Mouse (Mus musculus) midbrain, embryonic 10.5 days (tissue): ENCODE measurements around the gene Gm44965. TPM values are rescaled to one million over a fixed set of nuclear protein-coding genes. Genes with fewer than 3 reads are reported as not detected.
"Not testable (repeated sequence)": the region's sequence is repeated elsewhere in the genome, so short reads cannot be mapped to it uniquely, and the experiment has no call there.

Experiments
- DNase-seq: peaks from one replicate; pipeline ENCODE4 v3.0.0-alpha.2; 2017; ENCODE audit warnings: low spot score
- H3K27ac ChIP-seq: fragments of 300-500 bp; sonication (generic); replicated peaks from 2 replicates; pipeline ENCODE4 v1.5.1; 2016; ENCODE audit warnings: mild to moderate bottlenecking
- H3K27me3 ChIP-seq: fragments of 300-500 bp; sonication (generic); 2 replicates; pipeline ENCODE4 v1.6.1; 2016; ENCODE audit warnings: low read depth, mild to moderate bottlenecking; ENCODE audit not compliant: poor library complexity, severe bottlenecking
- H3K36me3 ChIP-seq: fragments of 300-500 bp; sonication (generic); 2 replicates; pipeline ENCODE4 v1.6.1; 2016; ENCODE audit warnings: mild to moderate bottlenecking, moderate library complexity
- H3K4me1 ChIP-seq: fragments of 300-500 bp; sonication (generic); 2 replicates; pipeline ENCODE4 v1.6.1; 2016
- H3K4me3 ChIP-seq: fragments of 300-500 bp; sonication (generic); 2 replicates; pipeline ENCODE4 v1.5.1; 2016; ENCODE audit warnings: mild to moderate bottlenecking, moderate library complexity
- H3K9me3 ChIP-seq: fragments of 300-500 bp; sonication (generic); replicated peaks from 2 replicates; pipeline ENCODE4 v1.6.1; 2016; ENCODE audit warnings: mild to moderate bottlenecking
- WGBS: fragments of 180-500 bp; shearing (Covaris S2); methylation state at CpG from one replicate; pipeline ENCODE4 v1.1.7; 2016; 5-methylcytosine and 5-hydroxymethylcytosine counted together
- polyA plus RNA-seq: library from polyadenylated mRNA; unstranded; fragments of >200 nt; fragmentation: Nextera tagmentation; extraction: Ambion mirVana; gene quantifications from 2 replicates; pipeline ENCODE4 v1.2.1, GENCODE M21; 2016

Gm44965 gene
- polyA plus RNA-seq, 1 experiment from 2014 or later: 0.39 TPM

DNA sequence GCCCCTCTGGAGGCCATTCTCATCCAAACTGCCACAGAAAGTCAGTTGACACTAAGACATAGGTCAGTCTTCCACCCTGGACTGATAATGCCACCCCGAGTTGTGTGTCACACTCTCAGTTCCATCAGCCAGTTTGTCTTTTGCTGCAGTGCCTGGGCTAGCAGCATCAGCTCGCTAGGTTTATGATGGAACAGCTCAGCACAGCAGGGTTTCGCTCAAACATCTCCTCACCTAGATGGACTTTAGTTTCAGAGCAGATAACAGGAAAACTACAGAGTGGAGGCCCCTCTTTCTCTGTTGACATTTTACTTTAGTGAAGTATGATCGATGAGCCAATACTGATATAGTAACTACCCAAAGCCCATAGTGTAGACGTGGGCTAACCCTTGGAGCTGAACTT lies 21.0 kb downstream of the Gm44965 start:
- peaks cover 52% of the 10 kb centered on the region for H3K36me3 ChIP-seq
- DNase-seq: no peak
- WGBS: 92% methylated on average over 5 of the region's 5 CpGs
- H3K27ac ChIP-seq: no peak overlapping the region
- no peaks in the 10 kb centered on the region for H3K27me3 ChIP-seq
- no peaks in the 10 kb centered on the region for H3K9me3 ChIP-seq
- no peak overlapping the region for H3K4me3 ChIP-seq
- H3K4me1 ChIP-seq: no peaks in the 10 kb centered on the region

DNA sequence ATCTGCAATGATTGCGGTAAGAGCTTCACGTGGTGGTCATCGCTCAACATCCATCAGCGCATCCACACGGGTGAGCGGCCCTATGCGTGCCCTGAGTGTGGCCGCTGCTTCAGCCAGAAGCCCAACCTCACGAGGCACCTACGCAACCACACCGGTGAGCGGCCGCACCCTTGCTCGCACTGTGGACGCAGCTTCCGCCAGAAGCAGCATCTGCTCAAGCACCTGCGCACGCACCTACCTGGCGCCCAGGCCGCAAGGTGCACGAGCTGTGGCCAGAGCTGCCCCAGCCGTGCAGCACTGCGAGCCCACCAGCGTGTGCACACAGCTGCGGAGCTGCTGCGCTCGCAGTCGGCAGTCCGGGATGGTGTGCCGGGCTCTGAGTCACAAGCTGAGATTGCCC lies 26.3 kb downstream of the Gm44965 start:
- H3K9me3 ChIP-seq: no peaks in the 10 kb centered on the region
- 92% methylated on average over 30 of the region's 30 CpGs for WGBS
- DNase-seq: no peak
- H3K36me3 ChIP-seq: peaks cover 54% of the 10 kb centered on the region
- no peaks in the 10 kb centered on the region for H3K4me1 ChIP-seq
- H3K27ac ChIP-seq: no peak overlapping the region
- no peak overlapping the region for H3K4me3 ChIP-seq
- no peaks in the 10 kb centered on the region for H3K27me3 ChIP-seq

DNA sequence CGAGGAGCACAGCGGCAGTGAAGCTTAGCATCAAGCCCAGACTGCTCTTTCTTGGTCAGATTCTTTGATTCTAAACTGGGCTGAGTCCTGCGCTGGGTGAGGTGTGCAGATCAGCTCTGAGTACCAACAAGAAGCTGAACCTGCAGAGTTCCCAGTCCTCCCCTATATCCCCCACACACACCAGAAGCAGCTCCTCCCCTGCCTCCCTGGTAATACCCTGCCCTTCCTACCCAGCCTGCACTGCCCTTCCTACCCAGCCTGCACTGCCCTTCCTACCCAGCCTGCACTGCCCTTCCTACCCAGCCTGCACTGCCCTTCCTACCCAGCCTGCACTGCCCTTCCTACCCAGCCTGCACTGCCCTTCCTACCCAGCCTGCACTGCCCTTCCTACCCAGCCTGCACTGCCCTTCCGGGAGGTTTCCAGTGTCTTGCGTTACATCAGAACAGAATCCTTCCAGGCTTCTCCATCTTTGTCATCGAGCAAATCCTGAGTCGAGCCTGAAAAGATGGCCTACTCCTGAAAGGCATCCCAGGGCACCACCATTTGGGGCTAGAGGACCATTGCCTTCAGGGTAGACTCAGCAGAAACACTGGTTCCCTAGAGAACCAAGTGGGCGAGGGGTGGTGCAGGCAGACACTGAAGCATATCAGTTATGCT lies 28.6 kb downstream of the Gm44965 start:
- peaks cover 44% of the 10 kb centered on the region for H3K36me3 ChIP-seq
- WGBS: 87% methylated on average over 8 of the region's 8 CpGs
- not testable (repeated sequence) for H3K4me3 ChIP-seq, DNase-seq, H3K9me3 ChIP-seq, H3K27ac ChIP-seq
- H3K4me1 ChIP-seq: peaks cover 11% of the 10 kb centered on the region
- peaks cover 22% of the 10 kb centered on the region for H3K27me3 ChIP-seq

DNA sequence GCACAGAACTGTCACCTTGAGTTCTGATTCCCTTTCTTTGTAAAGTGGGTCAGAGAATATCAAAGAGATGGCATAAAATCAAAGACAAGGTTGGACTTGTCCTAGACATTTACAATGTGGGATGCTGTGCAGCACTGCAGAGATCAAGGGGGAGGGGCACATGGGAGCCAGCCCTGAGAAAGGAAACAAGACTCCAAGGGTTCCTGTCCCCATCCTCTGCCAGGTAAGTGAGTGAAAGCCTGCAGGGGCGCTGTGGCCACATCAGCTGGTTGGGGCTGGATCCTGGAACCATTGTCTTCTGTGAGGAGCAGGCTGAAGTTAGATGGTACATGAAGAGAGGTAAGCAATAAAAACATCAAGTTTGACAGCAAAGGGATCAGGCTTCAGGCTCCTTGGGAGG lies 29.7 kb downstream of the Gm44965 start:
- H3K9me3 ChIP-seq: no peaks in the 10 kb centered on the region
- no peak overlapping the region for H3K27ac ChIP-seq
- peaks cover 33% of the 10 kb centered on the region for H3K27me3 ChIP-seq
- H3K4me1 ChIP-seq: peaks cover 15% of the 10 kb centered on the region
- DNase-seq: no peak
- H3K36me3 ChIP-seq: peaks cover 35% of the 10 kb centered on the region
- 32% methylated on average over 1 of the region's 1 CpGs for WGBS
- no peak overlapping the region for H3K4me3 ChIP-seq

- H3K27me3 ChIP-seq: peaks cover 63% of the 10 kb centered on the region
- no peaks in the 10 kb centered on the region for H3K9me3 ChIP-seq
- peaks cover 7% of the 10 kb centered on the region for H3K36me3 ChIP-seq
- peaks cover 29% of the 10 kb centered on the region for H3K4me1 ChIP-seq
- 30% methylated on average over 8 of the region's 8 CpGs for WGBS
- peak within 1 kb of the TSS; percentile 60 for H3K4me3 ChIP-seq
- peak within 1 kb of the TSS; percentile 72 for H3K27ac ChIP-seq
- no peak for DNase-seq
Observed at GRCm38 (mm10) chr6:48626464-48626863, 32.7 kb downstream of the Gm44965 start, which contains the start of gene AI854703. AI854703 (plus strand) TSS chr6:48626764.

DNA sequence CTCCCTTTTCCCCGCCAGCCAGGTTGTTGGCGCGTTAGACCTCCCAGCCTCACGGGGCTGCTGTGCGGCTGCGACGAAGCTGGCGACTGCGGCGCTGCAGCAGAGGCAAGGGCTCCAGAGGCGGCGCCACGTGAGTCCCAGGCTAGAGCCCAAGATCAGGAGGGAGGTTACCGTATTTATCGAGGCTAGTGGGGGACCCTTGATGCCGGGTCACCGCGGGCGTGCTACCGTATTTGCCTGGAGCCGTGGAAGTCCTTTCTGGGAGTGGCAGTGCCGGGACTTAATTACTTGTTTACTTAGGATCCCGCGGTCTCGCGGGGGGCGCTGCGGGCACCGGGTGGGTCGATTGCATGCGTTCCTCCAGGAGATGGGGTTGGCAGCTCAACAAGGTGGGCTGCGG lies 33.2 kb downstream of the Gm44965 start:
- H3K36me3 ChIP-seq: peaks cover 1% of the 10 kb centered on the region; the same call in 1 of the 2 replicates
- peak overlapping the region; percentile 72 for H3K27ac ChIP-seq
- peak overlapping the region; percentile 60 for H3K4me3 ChIP-seq
- under 1% methylated on average over 32 of the region's 32 CpGs for WGBS
- peak; percentile 67 for DNase-seq
- H3K9me3 ChIP-seq: no peaks in the 10 kb centered on the region
- H3K27me3 ChIP-seq: peaks cover 68% of the 10 kb centered on the region
- peaks cover 29% of the 10 kb centered on the region for H3K4me1 ChIP-seq

- peak overlapping the region; percentile 60 for H3K4me3 ChIP-seq
- H3K27me3 ChIP-seq: peaks cover 69% of the 10 kb centered on the region
- peak overlapping the region; percentile 72 for H3K27ac ChIP-seq
Observed at GRCm38 (mm10) chr6:48627511-48627924, 33.8 kb downstream of the Gm44965 start.

DNA sequence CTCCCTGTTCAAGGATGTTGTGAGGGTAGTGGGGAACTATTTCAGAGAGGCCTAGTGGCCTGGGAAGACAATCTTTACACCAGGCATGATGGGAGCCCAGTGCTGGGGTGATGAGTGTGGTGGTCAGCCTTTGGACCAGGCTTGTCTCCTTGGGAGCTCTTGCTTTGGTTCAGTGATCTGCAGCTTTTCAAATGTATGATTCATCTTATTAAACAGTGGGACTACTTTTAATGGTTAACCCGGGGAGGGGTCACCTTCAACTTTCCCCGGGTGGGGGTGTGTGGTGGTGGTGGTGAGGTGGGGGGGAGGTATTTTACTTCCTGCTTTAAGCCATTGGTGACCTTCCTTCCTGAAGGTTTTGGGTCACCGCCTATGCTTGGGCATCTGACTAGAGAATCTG lies 34.6 kb downstream of the Gm44965 start:
- Histone ChIP-seq H3K4me3 (0 out of 2 replicates have a peak overlapping the region, but pooled peaks have one; percentile 57), H3K36me3 (no peaks in the 10 kb centered on the region), H3K27ac (no peak overlapping the region), H3K27me3 (peaks cover 69% of the 10 kb centered on the region), H3K9me3 (no peaks in the 10 kb centered on the region), H3K4me1 (peaks cover 29% of the 10 kb centered on the region)
- DNase-seq: no peak
- WGBS: 82% methylated on average over 3 of the region's 3 CpGs

More at GRCm38 (mm10) chr6:48627511-48627924, 33.8 kb downstream of the Gm44965 start:
- no peaks in the 10 kb centered on the region for H3K36me3 ChIP-seq
- 3% methylated on average over 7 of the region's 7 CpGs for WGBS
- H3K9me3 ChIP-seq: no peaks in the 10 kb centered on the region
- peaks cover 29% of the 10 kb centered on the region for H3K4me1 ChIP-seq
- DNase-seq: no peak

DNA sequence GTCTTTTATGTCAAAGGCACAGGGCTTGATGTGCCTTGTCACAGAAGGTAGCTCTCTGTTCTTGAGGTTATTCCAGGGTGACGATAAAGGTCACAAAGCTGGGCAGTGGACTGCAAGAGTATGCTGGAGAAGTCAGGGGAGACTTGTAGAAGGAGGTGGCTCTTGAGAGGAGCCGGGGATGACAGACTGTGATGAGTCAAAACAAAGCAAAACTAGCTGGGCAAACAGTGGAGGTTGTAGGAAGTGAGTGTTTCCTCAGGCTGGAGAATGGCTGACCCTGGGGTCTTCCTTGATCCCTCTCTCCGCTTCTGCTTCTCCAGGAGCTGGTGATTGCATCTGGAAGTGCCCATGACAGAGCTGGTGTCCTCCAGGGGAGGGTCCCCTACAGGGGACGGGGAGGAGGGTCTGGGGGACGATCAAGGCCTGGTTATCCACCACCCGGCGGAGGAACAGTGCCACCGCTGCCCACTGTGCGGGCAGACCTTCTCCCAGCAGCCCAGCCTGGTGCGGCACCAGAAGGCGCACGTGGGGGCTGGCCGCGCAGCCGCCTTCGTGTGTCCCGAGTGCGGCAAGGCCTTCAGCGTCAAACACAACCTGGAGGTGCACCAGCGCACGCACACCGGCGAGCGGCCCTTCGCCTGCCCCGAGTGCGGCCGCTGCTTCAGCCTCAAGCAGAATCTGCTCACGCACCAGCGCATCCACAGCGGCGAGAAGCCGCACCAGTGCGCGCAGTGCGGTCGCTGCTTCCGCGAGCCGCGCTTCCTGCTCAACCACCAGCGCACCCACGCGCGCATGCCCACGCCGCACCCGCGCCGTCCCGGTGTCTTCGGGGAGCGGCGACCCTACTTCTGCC lies 35.3 kb downstream of the Gm44965 start:
- peak; percentile 45 for DNase-seq
- peaks cover 29% of the 10 kb centered on the region for H3K4me1 ChIP-seq
- no peaks in the 10 kb centered on the region for H3K9me3 ChIP-seq
- 12% methylated on average over 54 of the region's 54 CpGs for WGBS
- no peaks in the 10 kb centered on the region for H3K36me3 ChIP-seq
- peak overlapping the region; percentile 60 for H3K27ac ChIP-seq
- H3K27me3 ChIP-seq: peaks cover 69% of the 10 kb centered on the region
- H3K4me3 ChIP-seq: peak overlapping the region; percentile 57

GRCm38 (mm10) chr6:48629661-48630034 lies 35.9 kb downstream of the Gm44965 start:
- Histone ChIP-seq H3K27ac (peak overlapping the region; percentile 60), H3K27me3 (peaks cover 69% of the 10 kb centered on the region), H3K36me3 (no peaks in the 10 kb centered on the region), H3K4me3 (peak overlapping the region; percentile 57), H3K4me1 (peaks cover 29% of the 10 kb centered on the region), H3K9me3 (no peaks in the 10 kb centered on the region)
- WGBS: 24% methylated on average over 13 of the region's 13 CpGs
- no peak for DNase-seq

DNA sequence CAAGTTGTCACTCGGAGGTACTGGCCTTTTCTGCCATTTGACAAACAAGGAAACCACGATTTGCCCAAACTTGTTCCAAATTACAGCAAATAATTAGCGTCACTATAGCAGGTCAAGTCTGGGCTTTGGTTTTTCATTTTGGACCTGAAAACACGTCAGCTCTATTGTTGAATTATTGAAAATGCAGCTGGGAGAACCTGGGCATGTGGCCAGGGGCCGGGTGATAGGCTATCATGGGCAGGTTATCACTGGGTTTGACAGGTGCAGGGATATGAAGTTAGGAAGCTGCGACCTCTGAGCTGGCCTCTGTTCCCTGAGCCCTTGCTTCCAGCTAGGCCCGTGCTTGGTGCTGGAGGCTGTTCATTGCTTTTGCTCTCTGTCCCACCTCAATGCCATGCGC lies 37.1 kb downstream of the Gm44965 start:
- no peaks in the 10 kb centered on the region for H3K9me3 ChIP-seq
- H3K27ac ChIP-seq: no peak overlapping the region
- H3K27me3 ChIP-seq: peaks cover 62% of the 10 kb centered on the region
- no peak for DNase-seq
- 89% methylated on average over 8 of the region's 8 CpGs for WGBS
- peaks cover 29% of the 10 kb centered on the region for H3K4me1 ChIP-seq
- H3K4me3 ChIP-seq: no peak overlapping the region
- no peaks in the 10 kb centered on the region for H3K36me3 ChIP-seq

GRCm38 (mm10) chr6:48635105-48635504 lies 41.4 kb downstream of the Gm44965 start:
- Histone ChIP-seq H3K4me1 (peaks cover 20% of the 10 kb centered on the region), H3K9me3 (no peaks in the 10 kb centered on the region), H3K4me3 (no peak overlapping the region), H3K27me3 (peaks cover 19% of the 10 kb centered on the region), H3K36me3 (no peaks in the 10 kb centered on the region), H3K27ac (no peak overlapping the region)
- DNase-seq: no peak
- WGBS: 80% methylated on average over 2 of the region's 2 CpGs

- no peak overlapping the region for H3K4me3 ChIP-seq
Observed at GRCm38 (mm10) chr6:48636515-48636914, 42.8 kb downstream of the Gm44965 start.

More at GRCm38 (mm10) chr6:48636515-48636914, 42.8 kb downstream of the Gm44965 start:
- Histone ChIP-seq H3K9me3 (no peaks in the 10 kb centered on the region), H3K36me3 (no peaks in the 10 kb centered on the region), H3K27me3 (0 out of 2 replicates have a peak, but pooled peaks cover 6% of the 10 kb centered on the region), H3K27ac (no peak overlapping the region), H3K4me1 (peaks cover 20% of the 10 kb centered on the region)
- no peak for DNase-seq
- WGBS: 61% methylated on average over 6 of the region's 6 CpGs
